Mouse (Mus musculus): ENCODE data around the gene Npas4.
"Not testable (repeated sequence)": the region's sequence is repeated elsewhere in the genome, so short reads cannot be mapped to it uniquely, and the experiment has no call there.

The Npas4 gene

GRCm38 (mm10) chr19:4990256-4990625 lies at the start of gene Npas4:
Gene Npas4 (minus strand): TSS chr19:4990316.
- no peak for DNase-seq (ENCODE audit: low spot score in 2 of 2)

- peak in 1 of 2 experiments; percentile 32 for DNase-seq (ENCODE audit: low spot score in 2 of 2)
Observed at GRCm38 (mm10) chr19:5039301-5040114, 49.4 kb upstream of the Npas4 start.

- DNase-seq (ENCODE audit: low spot score in 2 of 2), result peak; percentile 71 to 89
Observed at GRCm38 (mm10) chr19:5038709-5039156, 48.6 kb upstream of the Npas4 start, which contains the start of the genes B4gat1 and AC124502.3. Gene B4gat1 (plus strand): TSS chr19:5038826. Gene AC124502.3 (plus strand): TSS chr19:5038891.

DNA sequence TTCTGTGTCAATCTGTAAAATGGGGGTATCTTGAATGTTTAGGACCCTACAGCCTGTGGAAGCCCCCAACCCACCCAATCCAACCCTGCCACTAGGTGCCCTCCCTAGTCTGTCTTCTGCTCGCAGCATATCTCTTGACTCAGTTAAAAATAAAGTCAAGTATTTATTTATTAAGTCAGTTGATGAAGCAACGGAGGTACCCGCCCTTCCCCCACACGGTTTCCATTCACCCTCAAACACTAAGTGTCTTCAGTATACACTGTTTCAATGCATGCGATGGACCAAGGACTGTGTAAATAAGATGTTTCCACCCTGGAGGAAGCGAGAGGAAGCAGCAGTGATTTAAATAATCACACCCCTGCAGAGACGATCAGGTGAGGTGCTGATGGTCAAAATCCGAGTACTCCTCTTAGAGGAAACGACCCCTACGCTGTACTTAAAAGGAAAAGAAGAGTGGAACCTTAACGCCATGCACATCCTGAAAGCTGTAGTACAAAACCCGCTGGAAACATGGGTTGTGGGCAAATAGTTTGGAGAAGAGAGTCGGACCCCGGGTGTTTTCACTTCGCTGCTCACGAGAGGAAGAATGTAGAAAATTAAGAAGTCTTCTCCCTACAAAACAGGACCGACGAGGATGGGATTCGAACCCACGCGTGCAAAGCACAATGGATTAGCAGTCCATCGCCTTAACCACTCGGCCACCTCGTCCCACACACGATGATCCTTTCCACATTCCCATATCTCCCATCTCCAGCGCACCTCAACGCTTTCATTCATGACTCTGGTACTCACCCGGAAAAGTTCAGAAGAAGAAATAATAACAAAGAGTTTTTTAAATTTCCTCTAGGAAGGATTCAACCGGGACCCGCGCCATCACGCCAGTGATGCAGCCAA lies 47.8 kb upstream of the Npas4 start:
- peak in 1 of 2 experiments; percentile 89 for DNase-seq (ENCODE audit: low spot score in 2 of 2)

- no peak for DNase-seq (ENCODE audit: low spot score in 2 of 2)
Observed at GRCm38 (mm10) chr19:5036577-5036976, 46.5 kb upstream of the Npas4 start.

DNA sequence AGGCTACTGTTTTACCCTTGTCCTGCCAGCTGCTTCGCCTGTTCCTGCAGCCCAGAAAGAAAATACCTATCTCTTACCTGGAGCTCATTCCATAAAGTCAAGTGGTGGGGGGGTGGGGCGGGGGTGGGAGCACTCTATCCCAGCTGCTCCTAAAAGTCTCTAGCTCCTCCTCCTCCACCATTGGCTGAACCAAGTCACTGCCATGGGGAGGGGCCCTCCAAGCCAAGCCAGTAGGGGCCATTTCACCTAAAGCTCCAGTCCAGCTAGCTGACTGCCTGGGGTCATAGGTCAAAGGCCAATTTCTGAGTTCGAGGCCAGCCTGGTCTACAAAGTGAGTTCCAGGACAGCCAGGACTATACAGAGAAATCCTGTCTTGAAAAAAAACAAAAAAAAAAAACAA lies 42.6 kb upstream of the Npas4 start:
- DNase-seq (ENCODE audit: low spot score in 2 of 2), result no peak

DNA sequence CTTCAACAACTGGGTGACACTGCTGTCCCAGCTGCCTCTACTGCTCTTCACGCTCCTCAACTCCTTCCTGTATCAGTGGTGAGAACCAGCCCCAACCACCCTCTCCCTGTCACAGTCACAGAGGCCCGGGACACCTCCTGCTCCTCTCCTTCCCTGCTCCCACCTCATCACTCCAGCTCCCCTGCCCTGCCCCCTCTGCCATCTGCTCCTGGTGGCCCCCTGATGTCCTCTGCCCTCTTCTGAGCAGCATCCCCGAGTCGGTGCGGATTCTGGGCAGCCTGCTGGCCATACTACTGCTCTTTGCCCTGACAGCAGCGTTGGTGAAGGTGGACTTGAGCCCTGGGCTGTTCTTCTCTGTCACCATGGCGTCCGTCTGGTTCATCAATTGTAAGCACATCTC lies 36.0 kb upstream of the Npas4 start:
- DNase-seq (ENCODE audit: low spot score in 2 of 2), result no peak

DNA sequence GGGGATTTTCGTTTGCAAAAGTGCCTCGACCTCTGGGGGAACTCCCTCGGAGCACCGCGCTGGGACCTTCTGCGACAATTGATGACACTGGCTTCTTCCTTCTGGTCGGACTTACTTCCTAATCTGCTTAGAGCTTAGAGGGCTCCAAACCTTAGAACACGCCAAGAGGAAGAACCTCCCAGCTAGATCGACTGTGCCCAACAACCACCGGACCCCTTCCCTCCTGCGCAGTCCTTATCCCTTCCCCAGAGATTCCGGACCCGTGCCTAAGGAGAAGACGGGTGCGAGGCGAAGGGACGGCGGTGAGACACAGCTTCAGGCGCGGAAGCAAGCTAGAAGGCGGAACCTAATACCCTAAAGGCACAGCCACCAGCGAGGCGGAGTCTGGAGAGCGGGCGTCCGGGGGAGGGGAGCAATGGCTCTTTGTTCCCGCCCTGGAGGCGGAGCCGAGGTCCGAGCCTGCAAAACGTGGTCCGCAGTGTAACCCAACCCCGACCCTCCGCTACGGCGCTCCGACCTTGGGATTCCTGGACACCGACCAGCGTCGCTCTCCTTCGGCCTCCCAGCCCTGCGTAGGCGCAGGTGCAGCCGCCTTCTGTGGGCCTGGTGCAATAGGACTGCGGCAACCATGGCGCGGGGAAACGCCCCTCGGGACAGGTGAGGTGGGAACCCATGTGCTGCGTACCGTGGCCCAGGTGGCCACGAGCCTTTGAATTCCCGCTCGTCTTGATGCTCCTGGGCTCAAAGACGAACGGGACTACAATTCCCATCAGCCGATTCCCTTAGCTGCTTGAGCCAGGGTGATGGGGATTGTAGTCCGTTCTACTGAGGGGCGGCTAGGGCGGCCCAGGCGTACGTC lies 33.7 kb upstream of the Npas4 start, which contains the start of gene Slc29a2:
TSS of gene Slc29a2 (plus strand) at position 240 of the 859 bp plus-strand sequence.
- peak; percentile 78 to 89 for DNase-seq (ENCODE audit: low spot score in 2 of 2)

- no peak for DNase-seq (ENCODE audit: low spot score in 2 of 2)
Observed at GRCm38 (mm10) chr19:5021416-5021815, 31.3 kb upstream of the Npas4 start.

DNA sequence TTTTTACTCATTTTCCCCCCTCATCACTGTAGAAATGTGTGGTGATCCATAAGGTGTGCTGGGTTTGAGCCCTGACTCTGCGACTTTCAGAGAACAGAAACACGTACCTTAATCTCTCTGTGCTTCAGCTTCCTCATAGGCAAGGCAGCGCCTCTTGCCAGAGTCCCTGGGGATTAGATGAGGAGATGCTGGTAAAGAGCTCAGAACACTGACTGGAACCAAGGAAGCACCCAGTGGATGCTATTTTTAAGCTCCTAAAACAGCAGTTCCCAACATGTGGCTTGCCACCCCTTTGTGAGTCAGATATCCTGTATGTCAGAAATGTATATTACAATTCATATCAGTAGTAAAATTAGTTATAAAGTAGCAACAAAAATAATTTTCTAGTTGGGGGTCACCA lies 28.1 kb upstream of the Npas4 start:
- no peak for DNase-seq (ENCODE audit: low spot score in 2 of 2)

- DNase-seq (ENCODE audit: low spot score in 2 of 2), result no peak
Observed at GRCm38 (mm10) chr19:5017611-5018010, 27.5 kb upstream of the Npas4 start.

DNA sequence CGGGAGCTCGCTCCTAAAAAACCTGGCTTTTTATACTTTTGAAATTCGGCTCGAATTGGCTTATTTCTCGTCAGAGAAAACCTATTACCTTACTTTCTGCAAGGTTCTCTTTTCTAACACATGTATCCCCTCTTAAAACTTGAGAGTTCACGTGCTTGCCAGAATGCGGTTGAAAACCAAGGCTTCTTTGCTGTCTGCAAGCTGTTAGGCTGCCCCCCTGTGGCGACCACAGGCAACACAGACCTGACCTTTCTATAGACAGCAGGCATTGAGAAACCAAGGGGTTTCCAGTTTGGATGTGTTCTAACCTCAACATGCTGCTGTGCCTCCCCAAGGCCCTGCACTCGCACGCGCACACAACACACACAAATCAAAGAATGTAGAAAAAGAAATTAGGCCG lies 26.7 kb upstream of the Npas4 start:
- DNase-seq (ENCODE audit: low spot score in 2 of 2), result peak in 1 of 2 experiments; percentile 56

- DNase-seq (ENCODE audit: low spot score in 2 of 2), result no peak
Observed at GRCm38 (mm10) chr19:5016221-5016742, 26.2 kb upstream of the Npas4 start.

GRCm38 (mm10) chr19:5014961-5015398 lies 24.9 kb upstream of the Npas4 start:
- no peak for DNase-seq (ENCODE audit: low spot score in 2 of 2)

DNA sequence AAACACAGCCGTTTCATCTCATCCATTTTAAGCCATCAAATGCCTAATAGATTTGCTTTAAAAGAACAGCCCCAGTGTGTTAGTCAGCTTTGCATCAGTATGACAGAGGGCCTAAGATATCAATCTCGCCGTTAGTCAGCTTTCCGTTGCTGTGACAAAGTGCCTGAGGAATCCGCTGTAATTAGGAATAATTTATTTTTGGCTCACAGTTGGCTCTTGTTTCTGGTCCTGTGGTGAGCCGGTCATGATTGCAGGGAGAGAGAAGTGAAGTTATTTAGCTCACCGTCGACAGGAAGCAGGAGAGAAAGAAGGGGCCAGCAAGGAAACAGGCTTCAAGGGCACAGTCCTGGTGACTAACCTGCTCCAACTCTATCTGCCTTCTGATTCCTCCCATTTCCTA lies 23.0 kb upstream of the Npas4 start:
- DNase-seq (ENCODE audit: low spot score in 2 of 2), result no peak

DNA sequence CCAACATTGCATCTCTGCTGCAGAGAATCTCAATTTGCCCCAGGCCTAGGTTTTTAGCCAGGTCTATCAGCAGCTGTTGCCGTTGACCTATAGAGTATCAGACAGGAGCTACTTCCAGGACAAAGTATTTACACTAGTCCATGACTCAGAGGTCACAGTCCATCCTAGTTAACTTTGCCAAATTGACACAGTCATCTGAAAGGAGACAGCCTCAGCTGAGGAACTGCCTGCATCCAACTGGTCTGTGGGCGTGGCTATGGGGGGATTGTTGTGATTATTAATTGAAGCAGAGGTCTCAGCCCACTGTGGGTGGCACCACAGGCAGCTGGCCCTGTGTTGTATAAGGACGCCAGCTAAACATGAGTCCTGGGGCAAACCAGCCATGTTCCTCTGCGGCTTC lies 14.8 kb upstream of the Npas4 start:
- DNase-seq (ENCODE audit: low spot score in 2 of 2), result no peak

GRCm38 (mm10) chr19:5003644-5004043 lies 13.5 kb upstream of the Npas4 start:
- not testable (repeated sequence) for DNase-seq (ENCODE audit: low spot score in 2 of 2)

GRCm38 (mm10) chr19:5001666-5002406 lies 11.7 kb upstream of the Npas4 start:
- peak; percentile 97 for DNase-seq (ENCODE audit: low spot score in 2 of 2)

DNA sequence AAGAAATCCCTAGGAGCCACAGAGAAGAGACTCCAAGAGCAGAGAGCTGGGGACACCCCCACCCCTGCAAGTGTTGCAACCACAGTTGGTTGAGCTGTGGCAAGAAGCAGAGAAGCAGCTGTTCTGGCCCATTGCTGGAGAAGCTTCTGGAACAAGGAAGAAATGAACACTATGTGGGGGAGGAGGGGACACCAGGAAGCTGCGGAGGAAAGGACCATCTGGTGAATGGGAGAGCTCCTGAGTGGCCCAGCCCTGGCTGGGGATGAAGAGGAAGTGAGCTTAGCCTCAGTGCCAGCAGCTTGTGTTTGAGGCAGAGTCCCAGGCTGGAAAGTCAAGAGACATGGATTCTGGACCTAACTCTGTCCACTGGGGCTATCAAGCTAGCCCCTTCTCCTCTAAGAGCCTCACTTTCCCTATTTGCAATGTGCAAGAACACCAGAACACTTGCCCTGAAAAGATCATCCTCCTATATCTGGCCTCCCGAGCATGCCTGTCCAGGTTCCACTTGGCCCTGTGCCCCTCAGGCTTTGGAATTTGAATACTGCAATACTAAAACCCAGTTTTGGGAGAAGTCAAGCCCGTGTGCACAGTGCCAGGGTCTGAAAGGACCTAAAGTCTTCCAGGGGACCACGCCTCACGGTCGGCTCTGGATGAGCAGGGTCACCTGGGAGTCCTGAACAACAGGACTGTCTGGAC lies 9.5 kb upstream of the Npas4 start:
- DNase-seq (ENCODE audit: low spot score in 2 of 2), result peak; percentile 70 to 72

GRCm38 (mm10) chr19:4994043-4994442 lies 3.9 kb upstream of the Npas4 start:
- DNase-seq (ENCODE audit: low spot score in 2 of 2), result peak; percentile 85 to 92

Data from left cerebral cortex, adult 9 months (tissue).